Mouse (Mus musculus) spleen, adult 12 weeks (tissue): ENCODE results near the gene Ppp2r2c.

Experiments
- DNase-seq: peaks from one replicate; pipeline ENCODE4 v3.0.0; 2022; ENCODE audit warnings: low spot score

The Ppp2r2c gene

DNA sequence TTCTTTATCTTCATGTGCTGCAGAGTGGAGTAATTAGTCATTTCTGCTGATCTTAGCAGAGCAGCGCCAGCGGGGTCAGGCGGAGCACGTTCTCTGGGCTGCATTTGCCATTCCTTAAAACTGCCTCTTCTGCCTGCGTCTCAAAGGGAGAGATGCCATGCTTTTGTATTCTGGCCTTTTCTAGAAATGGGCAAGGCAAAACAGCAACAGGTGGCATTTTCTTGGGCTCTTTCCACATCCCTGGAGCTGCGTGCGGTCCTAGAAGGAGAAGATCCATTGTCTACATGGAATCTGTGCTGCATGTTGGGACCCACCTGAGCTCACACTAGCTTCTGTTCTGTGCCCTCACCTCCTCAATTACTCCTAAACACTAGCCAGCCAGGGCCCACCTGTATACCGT lies 29.7 kb downstream of the Ppp2r2c start:
- no peak for DNase-seq

DNA sequence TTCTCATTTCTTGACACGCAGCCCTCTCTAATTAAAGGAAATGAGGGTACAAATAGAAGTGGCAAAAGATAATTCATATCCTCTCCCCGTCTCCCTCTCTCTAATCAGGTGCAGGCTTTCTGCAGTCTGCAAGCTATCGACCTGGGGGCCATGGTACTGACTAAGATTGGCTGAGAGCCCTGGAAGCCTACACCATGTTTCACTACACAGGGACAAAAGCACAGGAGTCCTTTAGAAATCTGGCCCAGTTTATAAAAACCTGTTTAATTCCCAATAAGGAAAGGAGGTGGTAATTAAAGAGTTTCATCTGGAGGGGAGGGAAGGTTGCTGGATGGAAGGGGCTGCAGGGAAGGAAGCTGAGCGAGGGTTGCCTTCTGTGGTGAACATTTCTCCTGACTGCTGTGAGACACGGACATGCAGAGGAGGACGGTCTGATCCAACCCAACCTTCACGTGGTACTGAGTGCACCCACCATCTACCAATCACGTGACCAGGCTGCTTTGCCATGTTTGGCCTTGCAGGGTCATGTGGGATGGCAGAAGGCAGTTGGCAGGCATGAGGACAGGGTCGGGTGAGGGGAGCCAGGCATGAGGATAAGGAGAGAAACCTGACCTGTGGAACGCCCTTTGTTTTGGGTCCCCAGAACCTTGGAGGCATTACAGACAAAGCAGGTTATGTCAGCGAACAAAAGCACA lies 30.2 kb downstream of the Ppp2r2c start:
- no peak for DNase-seq

DNA sequence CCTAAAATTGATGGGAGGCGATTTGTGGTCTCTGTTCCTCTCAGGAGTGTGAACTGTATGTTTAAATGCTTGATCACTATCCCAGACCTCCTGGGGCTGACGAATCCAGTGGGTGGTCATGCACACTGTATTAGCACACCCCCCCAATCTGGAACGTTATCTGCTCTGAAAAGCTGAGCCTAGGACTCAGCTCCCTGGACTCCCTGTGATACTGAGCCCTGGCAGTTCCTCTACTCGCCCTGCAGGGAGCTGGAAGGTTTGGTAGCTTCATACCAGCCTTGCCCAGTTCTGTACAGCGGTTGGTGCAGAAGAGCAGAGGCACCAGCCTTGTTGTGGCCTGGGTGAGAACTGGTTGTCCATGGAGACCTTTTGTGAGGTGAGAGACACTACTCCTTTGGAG lies 31.1 kb downstream of the Ppp2r2c start:
- DNase-seq, result no peak

DNA sequence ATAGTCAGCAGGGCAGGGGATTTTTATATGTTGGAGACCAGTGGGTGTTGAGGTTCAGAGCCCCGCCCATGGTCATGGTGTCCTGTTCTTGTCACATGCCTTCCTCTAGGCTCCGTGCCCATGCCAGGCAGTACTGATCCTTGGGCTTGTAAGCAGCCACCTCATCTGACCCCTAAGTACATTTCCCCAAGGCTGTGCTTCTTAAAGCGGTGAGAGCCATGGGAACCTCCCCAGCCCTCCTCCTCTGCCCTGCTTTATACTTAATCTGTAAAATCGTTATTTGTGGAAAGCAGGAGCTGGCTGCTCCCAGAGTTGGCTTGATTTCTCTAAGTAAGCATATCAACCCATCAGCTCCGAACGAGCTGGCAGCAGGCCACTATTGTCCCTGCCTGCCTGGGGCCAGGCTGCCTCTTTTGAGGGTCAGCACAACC lies 31.9 kb downstream of the Ppp2r2c start:
- DNase-seq, result no peak

DNA sequence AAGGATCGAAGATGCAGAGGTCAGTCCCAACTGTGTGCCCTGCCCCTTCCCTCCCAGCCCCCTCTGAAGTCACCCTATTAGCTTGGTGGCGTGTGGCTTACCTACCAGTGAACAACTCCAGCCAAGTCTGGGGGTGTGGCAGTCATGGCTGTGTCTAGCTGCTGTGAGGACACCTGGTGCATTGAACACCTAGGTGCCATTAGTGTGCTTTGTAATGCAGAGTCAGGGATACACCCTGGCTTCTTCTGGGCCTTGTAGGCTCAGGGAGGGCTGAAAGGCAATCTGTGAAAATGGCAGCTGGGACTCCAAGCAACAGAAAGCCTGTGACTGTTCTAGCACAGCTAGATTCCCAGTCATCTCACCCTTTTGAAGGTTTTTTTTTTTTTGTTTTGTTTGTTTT lies 34.5 kb downstream of the Ppp2r2c start:
- DNase-seq, result no peak

DNA sequence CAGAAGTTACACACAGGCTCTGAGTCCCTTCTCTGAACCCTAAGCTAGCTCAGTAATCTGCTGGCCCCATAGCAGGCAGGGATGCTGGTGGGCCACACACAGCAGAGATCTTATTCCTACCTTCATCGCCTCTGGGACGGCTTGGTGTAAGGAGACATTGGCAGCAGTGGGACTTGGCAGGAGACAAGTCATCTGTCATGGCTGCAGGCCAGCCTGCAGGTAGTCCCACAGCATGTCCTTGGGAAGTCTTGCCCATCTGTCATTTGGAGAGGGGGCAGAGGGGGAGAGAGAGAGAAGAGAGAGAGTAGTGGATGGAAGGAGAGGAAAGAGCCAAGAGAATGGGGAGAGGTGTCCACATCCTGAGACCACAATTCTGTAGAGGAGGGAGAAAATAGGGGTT lies 35.8 kb downstream of the Ppp2r2c start:
- DNase-seq, result no peak

DNA sequence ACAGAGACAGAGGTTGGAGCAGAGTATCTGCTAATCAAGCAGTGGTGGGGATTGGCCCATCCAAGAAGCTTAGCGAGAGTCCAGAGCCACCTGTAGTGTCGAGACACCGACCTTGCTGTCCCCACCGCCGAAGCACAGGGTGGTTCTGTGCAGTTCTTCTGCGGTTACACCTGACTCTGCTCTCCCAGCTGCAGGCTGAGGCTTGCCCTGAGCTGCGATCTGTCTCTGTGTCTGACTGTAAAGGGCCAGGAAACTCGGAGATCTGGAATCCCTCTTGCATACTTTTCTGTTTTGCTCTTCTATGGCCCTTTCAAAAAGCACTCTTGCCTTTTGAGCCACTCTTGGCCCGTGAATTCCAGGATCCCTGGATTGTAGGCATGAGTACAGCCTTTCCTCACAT lies 36.4 kb downstream of the Ppp2r2c start:
- no peak for DNase-seq

DNA sequence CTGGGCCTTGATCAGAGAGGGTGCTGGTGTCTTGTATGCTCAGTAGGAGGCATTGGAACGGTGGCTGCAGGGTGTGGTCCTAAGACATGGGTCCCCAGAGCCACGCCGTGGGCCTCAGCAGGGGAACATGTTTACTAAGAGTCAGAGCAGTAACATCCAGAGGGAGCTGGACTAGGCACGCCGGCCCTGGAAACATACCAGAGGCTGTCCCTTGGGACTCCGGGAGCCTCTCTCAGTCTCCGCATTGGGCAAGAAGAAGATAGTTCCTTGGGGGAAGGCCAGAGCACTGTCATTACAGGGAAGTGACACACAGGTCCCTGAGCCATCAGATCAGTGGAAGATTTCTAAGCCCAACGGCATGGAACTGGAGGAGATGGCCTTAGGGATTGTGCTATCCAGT lies 36.9 kb downstream of the Ppp2r2c start:
- DNase-seq, result no peak

DNA sequence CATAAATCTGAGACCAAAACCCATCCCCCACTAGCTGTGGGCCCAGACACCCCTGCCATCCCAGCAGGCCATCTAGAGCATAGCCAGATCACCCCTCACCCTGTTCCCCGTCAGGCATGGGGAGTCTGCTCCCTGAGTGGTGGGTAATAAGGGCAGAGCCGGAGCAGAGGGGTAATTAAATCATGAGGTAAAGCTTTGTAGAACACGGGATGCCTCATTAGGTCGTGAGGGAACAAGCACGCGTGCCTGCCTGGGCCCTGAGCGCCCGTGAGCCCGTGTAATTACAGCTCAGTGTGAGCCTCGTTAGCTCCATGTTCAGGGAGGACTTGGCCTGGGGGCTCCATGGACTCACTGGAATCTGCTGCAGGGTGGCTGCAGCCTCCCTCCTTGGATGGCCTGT lies 39.4 kb downstream of the Ppp2r2c start:
- DNase-seq, result no peak

DNA sequence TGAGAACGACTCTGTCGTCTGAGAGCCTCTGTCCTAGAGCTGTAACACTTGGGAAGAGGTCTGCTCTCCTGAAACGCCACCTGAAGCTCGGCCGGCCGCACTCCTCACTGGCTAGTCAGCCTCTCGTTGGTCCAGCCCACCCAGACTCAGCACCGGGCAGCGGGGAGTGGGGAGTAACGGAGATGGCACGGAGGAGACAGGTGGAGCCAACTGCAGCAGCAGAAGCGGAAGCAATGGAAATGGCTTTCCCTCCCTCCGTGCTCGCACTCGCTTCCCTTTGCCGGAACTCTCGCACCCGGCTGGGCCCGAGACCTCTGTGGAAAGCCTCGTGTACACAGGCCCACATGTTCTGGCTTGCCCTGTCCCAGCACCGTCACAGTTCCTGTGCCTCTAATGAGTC lies 41.2 kb downstream of the Ppp2r2c start:
- DNase-seq, result no peak

DNA sequence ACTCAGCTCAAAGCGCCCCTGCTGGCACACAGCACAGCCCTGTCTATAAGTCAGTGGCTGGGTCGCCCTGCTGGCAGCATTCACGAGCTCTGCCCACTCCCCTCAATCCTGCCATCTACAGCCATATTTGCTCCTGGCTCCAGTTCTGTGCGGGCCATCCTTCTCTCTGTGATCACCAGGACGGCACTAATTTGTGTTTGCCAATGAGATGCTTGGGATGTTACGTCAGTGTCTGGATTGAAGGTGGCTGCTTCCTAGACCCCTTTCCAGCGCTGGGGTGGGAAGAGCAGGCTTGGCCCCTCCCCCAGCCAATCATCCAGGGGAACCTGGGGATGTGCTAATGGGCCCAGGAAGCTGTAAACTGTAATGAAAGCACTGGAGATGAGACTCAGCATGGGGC lies 42.7 kb downstream of the Ppp2r2c start:
- no peak for DNase-seq

DNA sequence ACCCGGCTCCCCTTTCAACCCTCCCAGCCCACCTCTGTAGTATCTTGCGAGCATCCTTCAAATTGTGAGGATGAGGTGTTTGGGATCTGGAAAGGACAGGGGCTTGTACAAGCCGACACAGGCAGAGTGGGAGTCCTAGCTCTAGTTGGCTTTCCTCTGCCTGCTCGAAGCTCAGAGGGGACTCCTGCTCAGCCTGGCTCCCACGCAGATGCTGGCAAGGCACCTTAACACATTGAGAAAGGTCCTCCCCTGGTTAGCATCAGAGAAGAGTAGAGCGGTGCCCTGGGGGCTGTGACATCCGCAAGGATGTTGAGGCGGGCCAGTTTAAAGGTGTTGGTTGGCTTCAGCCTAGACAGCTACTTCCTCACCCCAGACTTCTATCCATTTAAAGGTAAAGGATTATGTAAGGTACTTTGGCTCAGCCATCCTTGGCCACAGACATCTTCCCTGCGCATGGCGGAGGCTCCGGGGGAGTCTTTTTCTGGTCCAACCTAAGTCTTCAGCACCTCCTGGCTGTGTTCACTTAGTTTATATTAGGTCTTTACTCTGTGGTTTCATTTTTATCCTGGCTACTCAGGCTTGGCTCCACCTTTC lies 43.5 kb downstream of the Ppp2r2c start:
- no peak for DNase-seq

DNA sequence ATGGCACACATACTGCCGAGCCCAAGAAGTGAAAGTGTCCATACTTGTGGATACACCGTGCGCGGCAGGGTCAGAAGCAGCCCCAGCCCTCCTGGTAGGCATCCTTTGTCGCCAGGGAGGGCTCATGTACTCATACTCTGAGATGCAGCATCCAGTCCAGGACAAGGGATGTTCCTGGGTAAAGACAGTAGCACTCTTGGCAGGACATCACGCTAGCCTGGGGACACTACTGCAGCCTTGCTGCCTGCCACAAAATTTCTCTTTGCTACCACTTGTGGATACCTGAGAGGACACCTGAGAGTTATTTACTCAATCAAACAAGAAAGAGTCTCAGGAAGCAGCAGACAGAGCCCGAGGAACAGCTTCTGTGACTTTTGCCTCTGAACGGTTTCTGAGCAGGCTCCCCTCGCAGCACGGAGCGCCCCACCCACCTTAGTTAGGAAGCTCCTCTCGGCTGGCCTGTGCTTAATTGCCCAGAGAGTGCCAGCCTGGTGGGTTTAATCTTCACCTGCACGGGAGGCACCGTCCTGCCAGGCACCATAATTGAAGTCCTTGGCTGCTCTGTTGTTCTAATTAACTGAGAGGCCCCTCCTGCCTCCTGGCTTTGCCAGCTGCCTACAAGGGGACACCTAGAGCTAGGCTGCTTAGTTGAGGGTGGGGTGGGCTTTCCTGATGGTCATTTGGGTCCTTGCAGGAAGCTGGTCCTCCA lies 44.4 kb downstream of the Ppp2r2c start:
- no peak for DNase-seq

DNA sequence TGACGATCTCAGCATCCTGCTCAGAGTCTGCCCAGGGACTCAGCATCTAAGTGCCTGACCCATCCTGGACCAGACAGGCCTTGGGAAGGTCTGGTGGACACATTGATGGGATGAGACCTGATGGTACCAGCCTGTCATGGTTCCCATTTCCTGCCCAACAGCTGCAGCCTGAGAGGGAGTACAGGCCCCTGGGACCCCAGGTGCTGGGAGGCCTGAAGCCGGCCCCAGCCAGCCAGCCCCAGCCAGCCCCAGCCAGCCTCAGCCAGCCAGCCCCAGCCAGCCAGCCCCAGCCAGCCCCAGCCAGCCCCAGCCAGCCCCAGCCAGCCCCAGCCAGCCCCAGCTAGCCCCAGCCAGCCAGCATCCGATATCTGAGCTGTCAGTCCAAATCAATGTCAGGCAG lies 46.9 kb downstream of the Ppp2r2c start:
- no peak for DNase-seq

DNA sequence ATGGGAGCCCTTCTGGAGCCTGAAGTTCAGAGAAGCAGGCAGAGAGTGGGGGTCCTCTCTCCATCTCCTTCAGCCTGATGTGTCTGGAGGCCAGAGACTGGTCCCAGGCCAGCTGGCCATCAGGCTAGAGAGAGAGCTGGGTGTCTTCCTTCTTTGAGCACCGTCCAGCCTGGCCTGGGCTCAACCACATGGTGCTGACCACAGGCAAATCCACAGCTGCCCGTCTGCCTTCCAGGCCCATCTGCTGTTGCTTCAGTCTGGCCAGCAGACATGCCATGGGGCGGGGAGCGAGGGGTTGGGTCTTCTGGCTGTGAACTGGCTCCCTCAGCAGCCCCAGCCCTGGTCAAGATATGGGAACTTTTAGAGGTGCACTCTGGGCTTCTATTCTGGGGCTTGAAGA lies 48.3 kb downstream of the Ppp2r2c start:
- DNase-seq, result no peak

DNA sequence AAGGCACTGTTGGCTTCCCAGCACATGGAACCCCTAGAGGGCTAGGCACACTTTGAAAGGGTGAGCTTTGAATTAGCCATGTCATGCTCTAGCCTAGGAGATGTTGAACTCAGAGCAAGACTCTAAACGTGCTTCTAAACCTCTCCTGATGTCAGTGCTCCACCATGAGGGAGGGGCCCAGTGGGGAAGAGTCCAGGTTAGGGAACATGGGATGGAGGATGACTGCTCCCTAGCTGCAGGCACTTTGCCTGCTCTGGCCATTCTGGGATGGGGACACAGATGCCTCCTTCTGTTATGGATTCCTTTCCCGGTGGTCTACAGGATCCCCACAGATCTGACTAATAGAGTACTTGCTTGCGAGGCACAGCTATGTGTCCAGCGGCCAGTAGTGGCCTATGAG lies 48.9 kb downstream of the Ppp2r2c start:
- no peak for DNase-seq

DNA sequence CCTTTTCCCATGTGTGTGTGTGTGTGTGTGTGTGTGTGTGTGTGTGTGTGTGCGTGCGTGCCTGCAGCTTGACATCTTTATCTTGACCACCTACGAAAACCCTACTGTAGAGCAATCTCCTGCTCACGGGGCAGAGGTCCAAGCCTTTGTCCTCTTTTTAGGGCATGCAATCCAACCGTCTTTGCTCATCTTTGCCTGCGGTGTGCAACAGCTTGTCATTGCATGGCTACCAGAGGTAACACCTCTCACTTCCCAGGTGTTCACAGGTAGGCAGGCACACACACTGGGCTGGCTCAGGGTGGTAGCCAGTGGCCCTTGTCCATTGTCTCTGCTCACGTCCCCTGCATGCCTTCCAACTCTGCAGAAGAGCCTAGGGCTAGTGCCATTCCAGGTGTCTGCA lies 49.7 kb downstream of the Ppp2r2c start:
- DNase-seq, result no peak

DNA sequence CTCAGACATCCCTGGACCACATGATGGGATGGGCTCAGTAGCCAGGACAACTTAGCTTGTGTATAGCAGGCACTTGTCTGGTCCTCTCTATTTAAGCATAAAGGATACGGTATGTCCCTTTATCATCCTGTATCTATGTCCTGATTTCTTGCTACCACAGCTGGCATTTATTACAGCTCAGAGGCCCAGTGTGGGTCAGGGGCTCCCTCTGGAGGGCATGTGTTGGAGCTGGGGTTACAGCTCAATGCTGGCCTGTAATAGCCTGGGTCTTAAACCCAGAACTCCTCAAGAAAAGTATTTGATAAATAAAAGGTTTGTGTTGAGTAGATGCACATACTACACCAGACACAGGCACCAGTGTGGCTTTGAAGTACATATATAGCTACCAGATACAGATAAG lies 51.8 kb downstream of the Ppp2r2c start:
- DNase-seq, result no peak

DNA sequence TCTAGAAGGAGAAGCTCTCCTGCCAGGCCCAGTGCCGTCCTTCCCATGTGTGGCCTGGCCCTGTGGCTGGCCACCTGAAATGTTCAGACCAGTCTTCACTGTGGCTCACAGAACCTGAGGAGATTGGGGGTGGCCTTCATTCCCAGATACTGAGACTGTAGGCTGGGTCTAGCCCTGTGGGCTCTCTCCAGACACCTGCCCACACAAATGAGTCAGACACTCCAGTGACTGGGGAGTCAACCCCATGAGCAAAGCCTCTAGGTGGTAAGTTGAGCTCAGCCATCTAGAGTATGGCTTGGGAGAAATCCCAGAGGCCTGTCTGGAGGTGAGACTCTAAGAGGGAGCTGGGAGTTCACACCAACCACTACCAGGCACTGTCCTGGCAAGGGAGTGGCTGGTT lies 53.6 kb downstream of the Ppp2r2c start:
- DNase-seq, result no peak

DNA sequence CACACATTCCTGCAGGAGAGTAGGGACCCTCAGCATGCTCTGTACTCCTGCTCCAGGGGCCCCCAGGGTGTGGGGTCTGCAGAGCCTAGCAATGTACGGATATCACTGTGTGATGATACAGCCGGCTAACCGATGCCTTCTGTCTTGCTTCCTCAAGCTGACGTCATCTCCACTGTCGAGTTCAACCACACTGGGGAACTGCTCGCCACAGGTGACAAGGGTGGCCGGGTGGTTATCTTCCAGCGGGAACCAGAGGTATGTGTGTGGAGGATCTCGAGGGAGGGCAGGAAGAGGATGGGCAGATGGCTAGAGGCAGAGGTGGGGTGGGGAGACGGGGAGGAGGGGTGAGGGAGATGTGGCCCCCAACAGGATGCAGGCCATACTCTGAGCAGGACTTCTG lies 54.5 kb downstream of the Ppp2r2c start:
- DNase-seq, result no peak

DNA sequence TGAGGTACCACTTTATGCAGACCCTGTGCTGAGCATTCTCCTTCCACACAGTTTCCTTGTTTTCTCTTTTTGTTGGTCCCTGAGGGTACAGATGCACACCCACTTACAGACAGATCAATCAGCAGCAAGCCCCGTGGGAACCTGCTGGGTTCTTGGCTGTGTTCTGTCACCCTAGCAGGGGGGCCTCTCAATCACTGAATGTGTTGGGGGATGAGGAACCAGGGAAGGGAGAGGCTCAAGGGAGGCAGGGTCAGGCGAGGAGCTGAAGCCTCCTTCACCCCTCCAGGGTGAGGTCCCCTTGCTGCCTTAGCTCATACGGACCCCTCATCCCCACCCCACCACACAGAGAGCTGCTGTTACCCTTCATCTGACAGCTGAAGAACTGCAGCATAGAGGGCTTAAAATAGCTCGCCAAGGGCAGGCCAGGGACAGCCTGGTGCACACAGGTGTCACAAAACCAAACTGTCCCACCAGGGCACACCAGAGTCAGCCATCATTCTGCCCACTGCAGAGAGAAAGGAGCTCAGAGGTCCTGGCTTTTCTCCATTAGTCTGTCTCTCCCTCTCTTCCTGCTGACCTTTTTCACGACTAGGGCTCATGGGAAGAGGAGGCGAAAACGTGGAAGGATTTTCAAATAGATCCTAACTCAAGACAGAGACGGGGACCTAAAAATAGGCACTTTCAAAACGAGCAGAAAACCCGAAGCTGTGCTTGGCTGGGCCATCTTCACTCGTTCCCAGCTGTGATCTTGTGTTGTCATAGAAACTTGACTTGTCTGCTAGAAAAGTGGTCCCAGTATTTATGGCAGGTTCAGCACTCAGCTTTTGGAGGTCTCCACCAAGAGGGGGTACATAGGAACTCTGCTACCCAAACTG lies 55.8 kb downstream of the Ppp2r2c start:
- DNase-seq, result no peak

DNA sequence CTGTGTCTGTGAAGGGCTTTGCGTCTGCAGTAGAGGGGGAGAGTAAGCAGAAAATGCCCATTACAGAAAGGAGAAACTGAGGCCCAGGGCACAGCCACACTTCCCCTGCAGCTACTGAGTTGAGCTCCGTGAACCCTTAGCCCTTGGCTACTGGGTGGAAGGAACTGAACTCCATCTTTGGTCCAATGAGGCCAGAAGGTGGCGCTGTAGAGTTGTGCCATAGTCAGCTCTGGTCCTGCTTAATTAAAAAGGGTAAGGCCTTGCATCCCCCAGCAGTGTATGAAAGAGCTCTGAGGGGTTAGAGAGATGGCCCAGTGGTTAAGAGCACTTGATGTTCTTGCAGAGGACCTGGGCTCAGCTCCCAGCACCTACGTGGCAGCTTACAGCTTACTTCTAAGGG lies 60.4 kb downstream of the Ppp2r2c start:
- no peak for DNase-seq

DNA sequence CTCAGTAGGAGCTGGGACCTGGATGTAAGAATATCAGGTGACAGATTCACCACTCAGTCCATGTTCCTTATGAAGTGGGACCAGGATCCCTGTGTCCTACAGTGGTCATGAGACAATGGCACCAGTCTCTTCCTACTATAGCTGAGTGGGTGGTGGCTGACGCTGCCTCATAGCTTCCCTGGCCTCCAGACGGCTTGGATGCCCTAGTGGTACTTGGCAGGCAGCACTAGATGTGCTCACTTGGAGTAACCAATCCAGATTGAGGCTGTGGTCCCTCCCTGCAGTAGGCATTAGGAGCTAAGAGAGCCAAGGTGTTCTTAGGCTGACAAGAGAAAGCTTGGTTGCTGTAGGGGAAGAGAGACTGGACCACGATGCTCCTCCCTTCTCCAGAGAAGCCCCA lies 61.1 kb downstream of the Ppp2r2c start:
- no peak for DNase-seq
